Mouse (Mus musculus): ENCODE data around the gene Cacna1h.

GRCm38 (mm10) chr17:25418926-25419325 is 14.7 kb downstream of the Cacna1h start:
- TF ChIP-seq POLR2A (IDR thresholded peaks at IDR 0.05; ENCODE audit: borderline replicate concordance, extremely low read depth, insufficient read depth, insufficient read length, poor library complexity, severe bottlenecking), result no peak
- no peak for TF ChIP-seq CTCF (IDR thresholded peaks at IDR 0.05; ENCODE audit: borderline replicate concordance, extremely low read depth, insufficient read depth, insufficient read length)

Data from brain, embryonic 14.5 days (tissue).